Mouse (Mus musculus) E14TG2a.4 (cell line): ENCODE measurements around the gene Chrm1.
A peak's percentile ranks its signal among the peaks of the same experiment; 100 is the strongest.

Experiments used
- H3K27me3 ChIP-seq: 2 replicates; pipeline ENCODE4 v1.6.1; 2014; ENCODE audit warnings: low read length, control low read depth; ENCODE audit not compliant: insufficient read depth
- H3K36me3 ChIP-seq: 2 replicates; pipeline ENCODE4 v1.6.1; 2014; ENCODE audit warnings: low read length, control low read depth; ENCODE audit not compliant: insufficient read depth
- H3K4me1 ChIP-seq: replicated peaks from 2 replicates; pipeline ENCODE4 v1.6.1; 2014; ENCODE audit warnings: low read depth, low read length, control low read depth
- H3K4me3 ChIP-seq: replicated peaks from 2 replicates; pipeline ENCODE4 v1.5.1; 2014; ENCODE audit warnings: mild to moderate bottlenecking, low read length
- H3K9me3 ChIP-seq: 2 replicates; pipeline ENCODE4 v1.6.1; 2014; ENCODE audit warnings: low read length, control low read depth
- CTCF ChIP-seq: conservative IDR thresholded peaks from 2 replicates; pipeline ENCODE4 v1.5.1; 2014; ENCODE audit warnings: low read length
- NANOG ChIP-seq: IDR thresholded peaks from 2 replicates; pipeline ENCODE4 v1.6.1; 2014; ENCODE audit warnings: borderline replicate concordance, low read length, mixed read lengths
- POU5F1 ChIP-seq: IDR thresholded peaks from 2 replicates; pipeline ENCODE4 v1.6.1; 2014; ENCODE audit warnings: low read length, borderline replicate concordance

Gene Chrm1

DNA sequence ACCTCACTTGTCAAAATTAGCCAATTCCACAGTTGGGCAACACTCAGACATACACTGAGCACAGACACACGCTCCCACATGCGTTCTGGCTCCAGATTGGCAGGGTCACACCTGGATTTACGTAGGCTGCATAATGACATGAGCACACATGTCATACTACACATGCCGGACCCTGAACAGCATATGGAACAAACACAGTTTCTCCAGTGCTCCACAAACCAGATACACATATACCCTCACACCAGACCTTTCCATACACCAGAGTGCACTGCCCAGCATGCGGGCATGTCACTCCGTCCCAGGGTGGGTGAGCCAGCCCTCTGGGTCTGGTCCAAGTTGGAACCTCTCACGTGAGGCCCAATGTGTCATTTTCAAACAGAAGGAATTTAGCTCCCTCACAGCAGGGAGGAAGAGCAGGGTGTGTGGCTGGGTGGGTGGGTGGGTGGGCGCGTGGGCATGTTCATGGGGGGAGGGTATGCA, at the start of gene Chrm1:
Gene Chrm1 (plus strand): TSS at position 430 of the 480 bp plus-strand sequence.
- H3K4me3 ChIP-seq = peak within 1 kb of the TSS; percentile 69
- TF ChIP-seq POU5F1 (no peak), NANOG (no peak), CTCF (no peak)
- H3K27me3 ChIP-seq = peaks cover 61% of the 10 kb centered on the region
- peaks cover 34% of the 10 kb centered on the region for H3K4me1 ChIP-seq
- H3K9me3 ChIP-seq = no peaks in the 10 kb centered on the region
- no peaks in the 10 kb centered on the region for H3K36me3 ChIP-seq

DNA sequence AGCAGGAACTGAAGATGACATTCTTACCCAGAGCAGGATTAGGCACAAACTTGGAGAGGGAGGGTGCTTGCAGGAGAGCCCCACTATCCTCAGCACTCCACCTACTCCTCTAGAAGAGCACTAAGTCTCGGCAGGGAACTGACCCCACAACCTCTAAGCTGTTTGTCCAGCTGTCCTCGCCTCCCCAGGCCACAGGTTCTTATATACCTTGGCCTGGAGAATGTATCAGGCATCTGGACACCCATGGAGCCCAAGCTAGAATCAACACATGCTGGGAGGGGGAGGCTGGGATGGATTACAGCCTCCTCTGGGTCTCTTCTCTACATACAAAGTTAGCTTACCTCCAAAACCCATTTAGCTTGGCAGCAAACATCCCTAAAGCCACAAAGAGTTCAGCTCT, 49.2 kb upstream of the Chrm1 start:
- Histone ChIP-seq H3K9me3 (no peaks in the 10 kb centered on the region), H3K4me3 (no peak overlapping the region), H3K36me3 (no peaks in the 10 kb centered on the region), H3K27me3 (peaks cover 2% of the 10 kb centered on the region; the same call in 1 of the 2 replicates), H3K4me1 (peaks cover 7% of the 10 kb centered on the region; the same call in 1 of the 2 replicates)
- TF ChIP-seq POU5F1 = no peak
- no peak for TF ChIP-seq CTCF
- TF ChIP-seq NANOG = no peak

DNA sequence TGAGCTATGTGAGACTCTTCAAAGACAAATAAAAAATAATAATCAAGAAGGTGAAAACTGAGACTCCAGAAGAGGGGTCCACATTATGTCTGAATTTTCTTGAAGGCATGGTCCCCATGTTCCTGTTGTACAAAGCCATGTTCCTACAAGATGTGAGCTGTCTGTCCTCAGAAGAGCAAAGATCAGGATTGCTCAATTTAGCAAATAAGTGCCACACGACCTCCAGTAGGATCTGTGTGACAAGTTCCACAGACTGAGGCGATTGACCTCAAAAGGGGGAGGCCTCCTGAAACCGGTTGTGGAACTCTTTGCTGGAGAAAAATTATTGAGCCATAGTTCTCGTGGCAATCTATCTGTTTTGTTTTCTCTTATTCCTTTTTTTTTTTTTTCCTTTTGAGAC, 47.3 kb upstream of the Chrm1 start:
- TF ChIP-seq NANOG (no peak), POU5F1 (no peak), CTCF (no peak)
- Histone ChIP-seq H3K9me3 (no peaks in the 10 kb centered on the region), H3K27me3 (no peaks in the 10 kb centered on the region; the same call in 1 of the 2 replicates), H3K4me1 (no peaks in the 10 kb centered on the region), H3K4me3 (no peak overlapping the region), H3K36me3 (no peaks in the 10 kb centered on the region)

DNA sequence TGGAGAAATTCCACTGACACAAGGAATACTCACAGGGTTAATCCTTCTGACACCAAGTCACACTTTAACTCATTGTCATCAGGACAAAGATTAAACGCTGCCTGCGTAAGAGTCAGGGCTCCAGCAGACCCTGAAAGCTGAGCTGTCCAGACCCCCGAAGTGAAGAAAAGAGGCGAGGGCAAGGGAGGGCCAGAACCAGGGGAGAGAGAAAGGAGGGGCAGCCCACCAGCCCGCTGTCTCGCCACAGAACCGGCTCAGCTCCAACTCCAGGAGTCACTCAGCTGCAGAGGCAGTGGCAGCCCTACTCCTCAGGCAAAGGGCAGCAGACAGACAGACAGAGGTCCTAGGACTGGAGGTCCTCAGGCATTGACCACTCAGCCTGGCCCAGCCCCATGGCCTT, 45.7 kb upstream of the Chrm1 start, which contains the start of gene Slc22a6:
Gene Slc22a6 (plus strand): TSS at position 136 of the 400 bp plus-strand sequence.
- TF ChIP-seq NANOG (no peak), CTCF (no peak), POU5F1 (no peak)
- H3K36me3 ChIP-seq = no peaks in the 10 kb centered on the region
- H3K4me3 ChIP-seq = no peak within 1 kb of the TSS; the same call in 1 of the 2 replicates
- no peaks in the 10 kb centered on the region for H3K9me3 ChIP-seq
- no peaks in the 10 kb centered on the region; the same call in 1 of the 2 replicates for H3K27me3 ChIP-seq
- no peaks in the 10 kb centered on the region for H3K4me1 ChIP-seq

DNA sequence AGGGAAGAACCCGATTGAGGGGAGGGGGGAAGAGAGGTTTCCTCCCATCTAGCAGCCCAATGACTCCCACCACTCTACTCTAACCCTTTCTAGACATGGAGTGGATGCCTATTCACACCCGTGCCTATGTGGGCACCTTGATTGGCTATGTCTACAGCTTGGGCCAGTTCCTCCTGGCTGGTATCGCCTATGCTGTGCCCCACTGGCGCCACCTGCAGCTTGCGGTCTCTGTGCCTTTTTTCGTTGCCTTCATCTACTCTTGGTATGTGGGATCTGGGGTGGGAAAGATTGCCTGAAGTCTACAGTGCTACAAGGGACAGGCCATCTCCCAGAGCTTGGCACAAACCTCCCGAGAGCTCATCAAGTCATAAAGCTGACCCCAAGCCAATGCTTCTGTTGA, 42.5 kb upstream of the Chrm1 start:
- no peaks in the 10 kb centered on the region for H3K9me3 ChIP-seq
- TF ChIP-seq POU5F1 = no peak
- TF ChIP-seq CTCF = 0 out of 2 replicates have a peak, but pooled peaks have one; percentile 7
- TF ChIP-seq NANOG = no peak
- no peak overlapping the region for H3K4me3 ChIP-seq
- H3K27me3 ChIP-seq = peaks cover 5% of the 10 kb centered on the region; the same call in 1 of the 2 replicates
- no peaks in the 10 kb centered on the region for H3K4me1 ChIP-seq
- H3K36me3 ChIP-seq = no peaks in the 10 kb centered on the region

DNA sequence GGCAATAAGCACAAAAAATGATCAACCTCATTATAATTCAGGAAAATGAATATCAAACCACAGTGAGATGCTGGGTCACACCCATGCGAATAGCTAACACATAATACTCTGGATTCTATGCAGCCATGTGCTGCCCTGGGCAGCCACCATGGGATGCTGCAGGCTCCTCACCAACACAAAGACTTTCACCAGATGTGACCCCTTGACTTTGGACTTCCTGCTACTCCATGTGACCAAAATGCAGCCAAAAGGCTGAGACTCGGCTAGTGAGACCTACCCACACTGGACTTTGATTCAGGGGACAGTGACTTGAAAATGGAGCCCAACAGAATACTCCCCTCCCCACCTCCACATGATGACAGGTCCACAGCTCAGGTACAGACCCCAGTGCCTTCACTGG, 33.3 kb upstream of the Chrm1 start:
- TF ChIP-seq NANOG (no peak), POU5F1 (no peak), CTCF (no peak)
- H3K4me3 ChIP-seq = no peak overlapping the region
- no peaks in the 10 kb centered on the region for H3K4me1 ChIP-seq
- H3K36me3 ChIP-seq = no peaks in the 10 kb centered on the region
- peaks cover 5% of the 10 kb centered on the region; the same call in 1 of the 2 replicates for H3K27me3 ChIP-seq
- peaks cover 10% of the 10 kb centered on the region; the same call in 1 of the 2 replicates for H3K9me3 ChIP-seq

DNA sequence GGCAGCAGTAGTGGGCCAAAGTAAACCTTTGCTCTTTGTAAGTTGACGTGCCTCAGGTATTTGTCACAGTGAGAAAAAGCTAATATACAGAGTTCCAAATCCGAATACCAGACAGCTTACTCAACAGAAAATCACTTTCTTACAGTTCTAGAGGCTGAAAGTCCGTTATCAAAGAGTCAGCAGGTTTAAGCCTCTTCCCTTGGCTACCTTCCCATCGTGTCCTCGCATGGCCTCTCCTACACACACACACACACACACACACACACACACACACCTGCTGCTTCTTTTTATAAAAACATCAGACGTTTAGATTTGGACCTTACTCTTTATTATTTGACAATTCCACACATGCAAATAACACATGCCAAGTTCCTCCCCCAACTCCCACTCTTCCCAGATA, 32.8 kb upstream of the Chrm1 start:
- H3K4me3 ChIP-seq = no peak overlapping the region
- H3K4me1 ChIP-seq = no peaks in the 10 kb centered on the region
- TF ChIP-seq CTCF (no peak), NANOG (no peak), POU5F1 (no peak)
- no peaks in the 10 kb centered on the region for H3K36me3 ChIP-seq
- peaks cover 10% of the 10 kb centered on the region; the same call in 1 of the 2 replicates for H3K9me3 ChIP-seq
- H3K27me3 ChIP-seq = peaks cover 3% of the 10 kb centered on the region; the same call in 1 of the 2 replicates

DNA sequence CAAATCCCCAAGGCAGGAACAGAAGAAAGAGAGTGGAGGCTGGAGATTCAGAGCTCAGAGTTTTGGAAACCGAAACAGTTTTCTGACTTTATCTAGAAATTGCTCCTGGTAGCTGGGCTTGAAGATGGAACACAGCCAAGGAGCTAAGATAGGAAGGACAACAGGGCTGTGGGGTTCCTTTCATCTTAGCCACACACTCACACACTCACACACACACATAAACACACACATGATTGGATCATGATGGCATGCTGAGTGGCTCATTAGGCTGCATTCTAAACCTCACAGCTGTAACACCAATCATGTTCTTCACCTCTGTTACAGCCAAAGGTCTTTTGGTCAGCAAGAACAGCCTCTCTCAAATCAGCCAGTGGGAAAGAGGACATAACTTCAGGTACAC, 31.6 kb upstream of the Chrm1 start:
- no peaks in the 10 kb centered on the region for H3K36me3 ChIP-seq
- H3K27me3 ChIP-seq = no peaks in the 10 kb centered on the region
- TF ChIP-seq NANOG = no peak
- no peak for TF ChIP-seq CTCF
- no peak for TF ChIP-seq POU5F1
- H3K4me1 ChIP-seq = no peaks in the 10 kb centered on the region
- peaks cover 10% of the 10 kb centered on the region; the same call in 1 of the 2 replicates for H3K9me3 ChIP-seq
- no peak overlapping the region for H3K4me3 ChIP-seq

DNA sequence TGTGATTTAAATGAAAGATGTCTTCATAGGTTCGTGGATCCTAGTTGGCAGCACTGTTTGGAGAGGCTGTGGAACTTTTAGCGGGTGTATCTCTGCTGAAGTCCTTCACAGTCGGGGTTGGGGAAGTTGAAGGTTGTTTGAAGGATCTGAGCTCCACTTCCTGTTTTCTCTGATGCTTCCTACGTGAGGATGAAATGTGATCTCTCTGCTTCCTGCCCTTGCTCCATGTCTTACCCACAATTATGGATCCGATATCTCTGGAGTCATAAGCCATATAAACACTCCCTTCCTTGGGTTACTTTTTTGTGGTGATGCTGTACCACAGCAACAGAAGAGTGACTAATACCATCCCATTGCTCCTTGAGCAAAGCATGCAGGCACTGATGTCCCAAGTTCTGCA, 21.5 kb upstream of the Chrm1 start:
- H3K4me3 ChIP-seq = no peak overlapping the region
- H3K4me1 ChIP-seq = peaks cover 7% of the 10 kb centered on the region
- no peaks in the 10 kb centered on the region for H3K36me3 ChIP-seq
- TF ChIP-seq CTCF = no peak
- TF ChIP-seq POU5F1 = no peak
- no peak for TF ChIP-seq NANOG
- no peaks in the 10 kb centered on the region for H3K9me3 ChIP-seq
- H3K27me3 ChIP-seq = no peaks in the 10 kb centered on the region
